Mouse (Mus musculus): ENCODE measurements at regions not wholly inside any gene's neighbourhood (a gene's known extent, or its start where the extent isn't known, plus 50 kb on each side); places are given as distances from the start of the nearest gene placed in this dataset.

GRCm38 (mm10) chr13:85035903-85036302 lies 153.3 kb upstream of the Ccnh start:
- no peak for ATAC-seq (replicated peaks; ENCODE audit: poor library complexity)

- no peak for ATAC-seq (replicated peaks; ENCODE audit: poor library complexity)
These were observed 152.4 kb upstream of the Ccnh start for GRCm38 (mm10) chr13:85036830-85037229.

DNA sequence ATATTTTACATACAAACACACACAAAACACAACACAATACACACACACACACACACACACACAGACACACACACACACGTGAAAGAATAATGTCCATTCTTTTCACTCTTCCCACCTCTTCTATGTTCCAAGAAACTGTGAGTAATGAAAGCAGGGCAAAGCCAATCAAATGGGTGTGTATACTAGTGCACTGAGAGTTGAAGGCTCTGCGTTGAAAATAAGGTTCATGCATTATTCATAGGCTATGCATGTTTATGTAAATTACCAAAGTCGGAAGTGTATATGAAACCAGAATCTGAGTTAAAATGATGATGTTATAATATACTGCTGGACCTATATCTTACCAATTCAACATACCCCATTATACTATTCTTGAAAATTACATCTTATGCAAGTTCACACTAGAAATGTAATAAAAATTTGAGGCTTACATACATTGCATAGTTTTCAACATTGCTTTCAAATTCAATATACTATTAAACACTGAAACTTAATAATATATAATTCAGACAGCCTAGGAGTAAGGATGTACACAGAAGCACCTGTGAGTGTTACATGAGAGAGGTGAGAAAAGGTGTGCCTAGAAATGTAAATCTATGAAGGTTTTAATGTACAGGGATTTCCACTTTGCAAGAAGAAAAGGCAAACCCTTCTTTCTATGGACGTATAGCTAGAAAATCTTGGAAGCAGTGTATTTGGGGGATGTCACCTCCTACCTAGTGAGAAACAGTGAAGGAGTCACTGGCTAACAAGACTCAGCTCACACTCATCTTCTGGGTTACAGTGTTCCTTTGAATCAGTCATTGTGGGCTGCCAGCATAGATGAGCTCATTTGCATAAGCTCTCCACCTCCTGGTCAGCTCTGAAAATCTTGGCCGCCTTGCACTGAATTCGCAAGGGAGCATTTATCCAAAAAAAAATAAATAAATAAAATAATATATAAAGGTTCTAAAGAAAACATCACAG lies 122.3 kb upstream of the Ccnh start:
- no peak for ATAC-seq (replicated peaks; ENCODE audit: poor library complexity)

DNA sequence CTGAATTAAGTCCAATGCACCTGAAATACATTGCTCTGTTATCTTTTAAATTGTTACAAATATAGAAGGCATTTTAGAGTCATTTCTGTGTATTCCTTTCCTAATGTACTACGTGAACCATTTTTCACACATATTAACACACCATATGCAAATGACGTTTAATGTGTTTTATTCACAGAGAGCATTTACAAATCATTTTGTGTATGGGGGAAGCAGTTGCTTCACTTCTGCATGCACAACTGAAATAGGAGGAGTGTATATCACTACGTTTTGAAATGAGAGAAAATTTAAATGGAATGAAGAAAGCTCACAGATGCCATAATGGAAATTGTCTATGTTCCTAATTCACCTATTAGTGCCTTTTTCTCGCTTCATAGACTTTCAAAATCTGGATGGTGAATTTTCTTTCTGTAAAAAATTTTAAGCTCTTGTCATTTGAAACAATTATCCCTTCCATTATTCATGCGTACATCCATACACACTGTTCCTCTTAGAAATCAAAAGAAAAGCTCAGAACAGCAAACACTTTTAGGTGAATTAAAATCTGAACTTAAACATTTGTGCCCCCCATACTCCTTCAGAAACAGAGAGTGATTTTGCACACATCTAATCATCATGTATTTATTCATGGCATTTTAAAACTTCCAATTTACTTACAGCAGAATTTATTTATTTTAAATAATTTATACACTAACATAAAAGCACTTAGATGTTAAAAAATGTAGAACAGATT lies 121.5 kb upstream of the Ccnh start:
- no peak for ATAC-seq (replicated peaks; ENCODE audit: poor library complexity)

DNA sequence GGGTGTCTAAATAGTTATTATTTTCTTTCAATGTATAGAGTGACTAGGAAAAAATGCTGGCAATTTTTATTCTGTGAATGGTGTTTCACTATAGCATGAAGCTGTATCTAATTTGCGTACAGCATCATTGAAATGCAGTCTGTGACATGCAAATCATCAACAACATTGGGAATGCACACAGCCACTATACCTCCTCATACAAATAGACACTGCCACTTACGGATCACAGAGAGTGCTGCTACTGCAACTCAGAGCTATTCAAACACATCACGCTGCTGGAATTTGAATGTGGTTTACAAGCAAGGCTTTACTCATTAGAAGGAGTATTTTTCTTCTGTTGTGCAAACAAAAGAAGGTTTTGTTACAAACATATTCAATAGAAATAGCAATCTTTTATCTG lies 120.8 kb upstream of the Ccnh start:
- ATAC-seq (replicated peaks; ENCODE audit: poor library complexity): no peak

GRCm38 (mm10) chr13:85083335-85083734 lies 105.9 kb upstream of the Ccnh start:
- no peak for ATAC-seq (replicated peaks; ENCODE audit: poor library complexity)

DNA sequence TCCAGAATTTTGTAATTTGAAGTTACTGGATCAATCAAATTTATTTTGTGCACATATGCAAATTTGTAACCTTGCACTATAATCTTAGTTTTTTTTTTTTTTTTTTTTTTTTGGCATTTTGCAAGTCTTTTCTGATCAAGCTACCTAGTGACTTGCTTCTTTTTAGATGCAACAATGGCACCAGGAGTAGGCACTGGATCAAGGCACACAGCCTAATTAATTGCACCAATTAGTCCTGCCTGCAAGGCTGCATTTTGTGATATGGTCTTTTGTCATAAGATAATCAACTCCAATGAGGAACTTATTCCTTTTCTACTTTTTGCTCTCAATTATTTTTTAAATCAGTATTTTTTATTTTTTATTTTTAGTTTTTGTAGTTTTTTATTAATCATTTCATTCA lies 105.5 kb upstream of the Ccnh start:
- ATAC-seq (replicated peaks; ENCODE audit: poor library complexity): no peak

- ATAC-seq (replicated peaks; ENCODE audit: poor library complexity): peak; percentile 6; the same call in 1 of the 2 replicates
These were observed 93.0 kb upstream of the Ccnh start for GRCm38 (mm10) chr13:85096174-85096573.

GRCm38 (mm10) chr13:85123309-85123708 lies 65.9 kb upstream of the Ccnh start:
- ATAC-seq (replicated peaks; ENCODE audit: poor library complexity): no peak

- ATAC-seq (replicated peaks; ENCODE audit: poor library complexity): peak; percentile 97
These were observed 62.3 kb upstream of the Ccnh start for GRCm38 (mm10) chr13:85126573-85127547.

DNA sequence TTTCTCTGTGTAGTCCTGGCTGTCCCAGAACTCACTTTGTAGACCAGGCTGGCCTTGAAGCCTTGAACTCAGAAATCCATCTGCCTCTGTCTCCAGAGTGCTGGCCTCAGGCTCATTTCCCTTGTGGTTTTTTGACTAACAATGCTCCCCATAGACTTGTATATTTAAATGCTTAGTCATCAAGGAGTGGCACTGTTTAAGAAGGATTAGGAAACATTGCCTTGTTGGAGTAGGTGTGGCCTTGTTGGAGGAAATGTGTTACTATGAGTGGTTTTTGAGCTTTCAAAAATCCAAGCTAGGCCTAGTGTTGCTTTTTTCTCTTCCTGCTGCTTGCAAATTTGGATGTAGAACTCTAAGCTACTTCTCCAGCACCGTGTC lies 61.7 kb upstream of the Ccnh start:
- no peak for ATAC-seq (replicated peaks; ENCODE audit: poor library complexity)

All from megakaryocyte progenitor cell, adult 5-6 weeks (primary cell).